Mouse (Mus musculus) ovary, adult 2 months (tissue): ENCODE results near the gene Slc28a1. TPM values are rescaled to one million over a fixed set of nuclear protein-coding genes. Genes with fewer than 3 reads are reported as not detected.

Experiments
- polyA plus RNA-seq: library from polyadenylated mRNA; depleted of rRNA; stranded (reverse); fragments of >200 nt; gene quantifications from 2 replicates; pipeline ENCODE4 v1.2.3, GENCODE M21; 2012; rRNA removed

The Slc28a1 gene
- 1.0 and 1.5 TPM in 2 replicates for polyA plus RNA-seq

DNA sequence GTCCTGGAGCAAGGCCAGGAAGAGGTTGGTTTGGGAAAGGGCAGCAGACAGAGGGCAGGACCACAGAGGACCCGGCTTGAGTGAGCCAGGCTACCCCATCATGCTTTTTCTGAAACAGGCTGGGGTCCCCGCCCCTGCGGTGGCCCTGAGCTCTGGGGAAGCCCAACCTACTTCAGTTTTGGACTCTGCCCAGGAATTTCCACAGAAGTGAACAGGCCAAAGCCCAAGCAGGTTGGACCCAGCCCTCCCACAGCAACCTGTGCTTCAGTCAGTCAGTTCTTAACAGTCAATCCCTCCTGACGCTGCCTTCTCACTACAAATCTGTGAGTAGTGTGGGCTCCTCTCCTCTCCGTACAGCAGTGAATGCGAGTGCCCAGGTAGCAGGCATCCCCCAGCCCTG is at the start of gene Slc28a1:
Slc28a1 (plus strand) TSS at position 245 of the 400 bp plus-strand sequence.

DNA sequence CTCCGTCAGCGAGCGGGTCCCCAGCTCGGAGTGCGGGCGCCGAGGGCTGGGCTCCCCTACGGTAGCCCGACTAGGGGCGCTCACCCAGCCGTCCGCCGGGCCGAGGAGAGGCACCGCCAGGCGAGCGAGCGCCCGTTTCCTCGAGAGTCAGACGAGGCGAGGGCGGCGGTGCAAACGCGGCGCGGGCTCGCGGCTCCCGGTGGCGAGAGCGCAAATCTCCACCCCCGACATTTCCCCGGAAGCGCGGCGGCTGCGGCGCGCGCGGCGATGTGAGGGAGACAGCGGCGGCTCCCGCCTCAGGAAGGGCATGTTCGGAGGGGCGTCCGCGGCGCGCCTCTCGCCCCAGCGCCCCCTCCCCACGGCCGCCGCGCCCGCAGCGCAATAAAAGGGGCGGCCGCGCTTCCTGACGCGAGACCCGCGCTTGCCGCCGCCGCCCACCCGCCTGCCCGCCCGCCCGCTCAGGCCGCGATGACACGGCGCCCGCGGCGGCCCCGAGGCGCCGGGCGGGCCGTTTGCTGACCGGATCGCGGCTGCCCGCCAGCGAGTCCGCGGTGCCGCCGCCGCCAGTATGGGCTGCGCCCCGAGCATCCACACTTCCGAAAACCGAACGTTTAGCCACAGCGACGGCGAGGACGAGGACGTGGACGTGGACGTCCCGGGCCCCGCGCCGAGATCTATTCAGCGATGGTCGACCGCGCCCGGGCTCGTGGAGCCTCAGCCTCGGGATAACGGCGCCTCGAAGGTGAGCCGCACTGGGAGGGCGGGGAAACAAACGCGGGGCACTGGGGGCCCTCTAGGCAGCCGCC is 99.0 kb downstream of the Slc28a1 start, which contains the start of gene Pde8a:
Pde8a (plus strand) TSS at position 250 of the 806 bp plus-strand sequence.

Other genes starting within 250 kb of the Slc28a1 start
- 25.9 and 33.4 TPM in 2 replicates for gene Wdr73, start 213.5 kb upstream of the Slc28a1 start, polyA plus RNA-seq
- gene Nmb, start 209.7 kb upstream of the Slc28a1 start, polyA plus RNA-seq: 8.6 and 11.5 TPM in 2 replicates
- gene Sec11a, start 167.0 kb upstream of the Slc28a1 start, polyA plus RNA-seq: 51.6 and 65.4 TPM in 2 replicates
- gene Zfp592, start 121.1 kb upstream of the Slc28a1 start, polyA plus RNA-seq: 20.3 and 27.9 TPM in 2 replicates
- gene Alpk3, start 57.2 kb upstream of the Slc28a1 start, polyA plus RNA-seq: 1.6 and 1.9 TPM in 2 replicates
- gene Pde8a, start 98.8 kb downstream of the Slc28a1 start, polyA plus RNA-seq: 21.3 and 23.5 TPM in 2 replicates
- gene Rps17, start 230.5 kb downstream of the Slc28a1 start, polyA plus RNA-seq: 1,858 and 2,007 TPM in 2 replicates